Mouse (Mus musculus) thymus, postnatal 10 days (tissue): ENCODE measurements at regions not wholly inside any gene's neighbourhood (a gene's known extent, or its start where the extent isn't known, plus 50 kb on each side); places are given as distances from the start of the nearest gene placed in this dataset.
"Not testable (repeated sequence)": the region's sequence is repeated elsewhere in the genome, so short reads cannot be mapped to it uniquely, and the experiment has no call there.

ENCODE experiments used
- DNase-seq, 2 experiments: peaks; one replicate each; pipeline ENCODE4 v3.0.0; 2021; ENCODE audit warnings: low spot score in 2 of 2

DNA sequence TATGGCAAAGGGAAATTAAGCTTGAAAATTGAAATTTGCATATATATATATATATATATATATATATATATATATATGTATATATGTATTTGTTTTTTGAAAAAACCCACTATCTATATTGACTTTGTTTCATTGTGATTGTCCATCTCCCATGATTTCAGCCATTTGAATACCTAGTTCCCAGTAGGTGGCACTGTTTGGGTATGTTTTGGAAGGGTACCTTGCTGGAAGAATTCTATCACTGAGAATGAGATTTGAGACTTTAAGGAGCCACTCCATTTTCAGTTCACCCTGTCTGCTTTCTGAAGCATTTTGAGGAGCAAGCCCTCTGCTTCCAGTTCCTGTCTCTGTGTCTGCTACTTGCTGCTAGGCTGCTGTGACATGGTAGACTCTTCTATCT, 72.8 kb upstream of the Ugt8a start:
- DNase-seq = peak; percentile 12 to 56

DNA sequence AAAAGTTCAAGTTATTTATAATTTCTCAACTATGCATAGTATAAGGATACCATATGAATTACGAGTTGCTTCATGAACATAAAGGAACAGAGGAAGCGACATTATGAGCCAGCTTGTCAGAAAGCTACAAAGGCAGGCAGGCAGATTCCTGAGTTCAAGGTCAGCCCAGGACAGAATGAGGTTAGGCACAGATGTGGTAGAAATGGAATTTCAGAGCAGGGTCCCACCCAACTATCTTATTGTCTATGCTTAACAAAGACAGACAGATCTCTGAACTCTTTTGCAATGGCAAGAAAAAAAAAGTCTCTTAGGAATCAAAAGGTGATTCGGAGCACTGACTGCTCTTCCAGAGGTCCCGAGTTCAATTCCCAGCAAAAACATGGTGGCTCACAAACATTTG, 77.7 kb upstream of the Ugt8a start:
- no peak for DNase-seq

DNA sequence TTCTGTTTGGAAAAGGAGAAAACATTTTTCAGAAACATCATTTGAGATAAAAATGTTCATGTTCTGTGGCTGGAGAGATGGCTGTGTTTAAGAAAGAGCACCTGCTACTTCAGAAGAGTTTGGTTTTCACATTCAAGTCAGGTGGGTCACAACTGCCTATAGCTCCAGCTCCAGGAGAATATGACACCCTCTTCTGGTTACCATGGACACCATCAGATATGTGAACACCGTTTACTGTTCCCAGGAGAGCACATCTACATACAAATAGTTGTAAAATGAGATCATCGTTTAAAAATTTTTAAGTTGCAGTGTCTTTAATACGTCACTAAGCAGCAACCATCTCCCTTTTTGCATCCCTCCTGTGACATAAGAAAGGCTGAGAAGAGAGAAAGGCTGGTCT, 105.9 kb upstream of the Ugt8a start:
- peak; percentile 47 to 49 for DNase-seq

DNA sequence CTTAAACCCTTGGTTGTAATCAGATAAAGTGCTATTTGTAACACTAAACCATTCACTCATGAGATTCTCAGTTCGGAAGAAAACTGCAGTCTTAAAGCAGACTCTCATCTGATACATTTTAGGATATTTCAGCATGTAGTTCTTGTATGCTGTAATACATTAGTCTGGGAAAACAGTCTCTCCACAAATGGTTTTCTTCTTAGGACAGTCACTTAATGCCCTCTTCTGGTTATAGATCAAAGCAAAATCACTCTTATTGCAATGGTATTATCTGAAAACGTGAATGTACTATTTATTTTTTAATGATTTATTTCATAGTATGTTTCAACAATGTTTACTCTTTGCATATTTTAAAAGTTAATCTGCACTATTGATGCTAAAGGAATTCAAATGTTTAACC, 106.4 kb upstream of the Ugt8a start:
- no peak for DNase-seq

DNA sequence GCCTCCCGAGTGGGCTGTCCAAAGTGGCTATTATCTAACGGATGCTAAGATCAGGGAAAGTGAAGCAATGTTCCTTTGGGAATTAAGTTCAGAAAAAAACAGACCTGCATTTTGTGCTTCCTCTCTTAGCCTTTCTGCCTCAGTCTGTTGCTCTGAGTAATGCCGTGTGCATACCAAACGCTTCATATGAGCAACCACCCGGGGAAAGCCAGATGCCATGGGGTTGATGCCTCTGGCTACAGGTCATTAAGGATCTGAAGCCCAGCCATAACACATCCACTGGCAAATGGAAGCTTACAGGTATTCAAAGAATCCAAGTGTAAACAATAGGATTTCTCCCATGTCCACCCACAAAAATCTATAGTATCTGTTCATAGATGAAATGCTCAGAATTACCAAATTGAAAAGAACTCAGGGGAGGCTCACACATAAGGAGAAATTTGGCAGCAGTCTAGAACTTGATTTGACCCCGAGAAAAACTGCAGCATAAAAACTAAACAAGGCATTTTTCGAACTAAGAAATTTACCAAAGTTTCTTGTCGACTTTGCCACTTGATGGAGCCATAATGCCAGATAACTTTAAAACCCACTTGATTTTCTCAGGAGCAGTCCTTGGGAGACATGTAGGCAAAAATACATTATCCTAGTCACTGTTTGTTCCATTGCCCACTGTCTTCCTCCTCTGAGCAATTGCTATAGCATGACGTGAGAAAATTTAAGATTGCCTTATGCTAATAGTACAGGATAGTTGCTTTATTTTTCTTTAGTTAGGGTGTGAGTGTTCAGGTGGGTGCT, 107.8 kb upstream of the Ugt8a start:
- DNase-seq = no peak

DNA sequence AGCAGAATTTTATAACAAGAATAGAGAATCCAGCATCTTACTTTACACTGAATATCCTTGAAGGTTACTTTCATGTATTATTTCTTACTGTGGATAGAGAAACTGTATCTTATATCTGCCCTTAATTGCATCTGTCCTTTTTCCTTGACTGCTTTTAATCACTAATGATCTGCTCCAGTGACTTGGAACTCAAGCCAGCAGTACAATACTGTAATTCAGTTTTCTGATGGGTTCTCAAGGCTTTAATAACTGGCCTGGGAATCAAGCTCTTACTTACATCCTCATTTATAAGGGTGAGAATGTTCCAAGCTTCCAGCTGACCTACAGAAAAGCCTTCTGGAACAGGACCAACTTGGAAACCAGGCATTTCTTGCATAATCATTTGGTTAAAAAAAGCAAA, 120.2 kb upstream of the Ugt8a start:
- no peak for DNase-seq

DNA sequence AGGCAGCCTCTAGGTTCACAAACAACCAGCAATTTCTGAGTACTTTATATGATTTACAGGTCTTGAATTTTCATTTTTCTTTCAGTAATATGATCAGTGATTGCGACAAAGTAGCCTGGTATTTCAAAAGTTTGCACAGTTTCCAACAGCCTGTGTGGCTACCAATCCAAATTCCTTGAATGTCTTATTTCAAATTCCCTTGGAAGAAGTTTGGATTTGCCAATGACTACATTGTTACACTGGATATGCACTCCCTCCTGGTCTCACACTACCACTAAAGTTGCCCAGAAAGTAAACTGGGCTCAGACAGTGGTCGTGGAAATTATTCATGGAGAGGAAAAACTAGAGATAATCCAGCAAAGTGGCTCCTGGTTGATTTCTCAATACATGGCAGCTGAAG, 166.7 kb upstream of the Ugt8a start:
- DNase-seq = no peak

DNA sequence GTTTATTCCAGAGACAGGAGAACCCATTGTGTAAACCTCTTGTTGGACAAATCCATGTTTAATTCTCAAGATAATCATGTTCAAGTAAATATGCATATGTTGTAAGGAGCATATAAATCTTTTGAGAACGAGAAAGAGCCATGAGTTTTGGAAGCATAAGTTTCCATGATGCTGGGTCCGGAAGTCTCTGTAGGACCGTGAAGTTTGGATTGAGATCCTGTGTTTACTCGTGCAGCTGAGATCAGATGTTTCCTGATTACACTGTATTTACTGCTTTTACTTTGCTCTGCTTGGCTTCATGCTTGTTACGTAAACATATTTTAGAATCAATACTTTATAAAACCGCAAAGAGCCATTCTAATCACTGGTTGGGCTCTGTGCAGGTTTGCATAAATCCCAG, 171.0 kb upstream of the Ugt8a start:
- DNase-seq = no peak

DNA sequence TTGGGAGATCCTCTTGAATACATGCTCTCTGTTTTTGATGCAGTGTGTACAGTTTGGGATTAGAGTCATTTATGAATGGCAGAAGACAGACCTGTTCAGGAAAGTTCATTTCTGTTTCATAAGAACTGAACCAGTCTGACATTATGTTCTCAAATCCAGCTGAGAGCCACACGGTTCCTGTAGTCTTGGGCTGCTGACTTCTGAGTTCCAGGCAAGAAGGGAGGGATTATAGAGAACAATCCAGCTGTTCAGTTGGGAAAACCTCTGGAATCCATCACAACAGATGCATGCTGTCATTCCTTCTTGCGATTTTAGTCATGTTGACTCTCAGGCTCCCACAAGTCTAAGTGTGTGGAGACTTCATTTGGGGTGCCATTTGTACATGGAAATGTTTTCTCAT, 179.4 kb upstream of the Ugt8a start:
- no peak for DNase-seq

DNA sequence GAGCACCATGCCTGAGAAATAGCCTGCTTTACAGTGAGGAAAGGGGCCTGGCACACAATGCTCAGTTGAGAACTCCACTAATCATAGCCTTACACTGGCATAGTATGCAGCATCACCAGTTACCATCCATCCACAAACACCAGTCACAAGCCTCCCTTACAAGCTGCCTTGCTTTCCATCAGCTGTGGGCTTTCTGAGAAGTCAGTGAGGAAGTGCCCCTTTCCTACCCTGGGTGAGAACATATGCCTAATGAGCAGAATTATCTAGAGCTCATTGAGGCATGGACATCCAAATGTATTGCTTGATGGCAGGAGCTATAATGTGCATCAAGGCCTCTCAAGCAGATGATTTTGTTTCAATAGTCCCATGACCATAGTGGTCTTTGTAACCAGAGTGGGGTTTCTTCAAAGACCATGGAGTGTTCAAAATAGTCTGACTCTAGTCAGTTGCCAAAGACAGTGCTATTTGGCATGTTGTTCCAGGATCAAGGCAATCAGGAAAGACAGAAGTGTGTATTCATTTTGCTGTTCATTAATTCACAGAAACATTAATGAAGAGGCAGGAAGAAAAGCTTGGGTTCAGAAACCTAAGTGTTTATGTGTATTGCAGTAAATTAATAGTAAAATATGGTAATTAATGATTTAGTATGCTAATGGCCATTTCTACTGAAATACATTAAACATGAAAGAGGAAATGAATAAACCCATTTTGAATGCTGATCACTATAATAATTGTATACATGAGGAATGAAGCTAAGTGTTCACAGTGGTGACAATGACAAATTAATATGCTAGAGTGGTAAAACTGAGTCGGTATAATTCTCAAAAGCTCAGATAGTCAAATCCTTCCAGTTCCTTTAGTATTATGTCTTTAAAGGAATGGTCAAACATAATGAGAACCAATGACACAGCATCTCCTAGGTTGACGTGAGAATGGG, 184.2 kb upstream of the Ugt8a start:
- DNase-seq = no peak

DNA sequence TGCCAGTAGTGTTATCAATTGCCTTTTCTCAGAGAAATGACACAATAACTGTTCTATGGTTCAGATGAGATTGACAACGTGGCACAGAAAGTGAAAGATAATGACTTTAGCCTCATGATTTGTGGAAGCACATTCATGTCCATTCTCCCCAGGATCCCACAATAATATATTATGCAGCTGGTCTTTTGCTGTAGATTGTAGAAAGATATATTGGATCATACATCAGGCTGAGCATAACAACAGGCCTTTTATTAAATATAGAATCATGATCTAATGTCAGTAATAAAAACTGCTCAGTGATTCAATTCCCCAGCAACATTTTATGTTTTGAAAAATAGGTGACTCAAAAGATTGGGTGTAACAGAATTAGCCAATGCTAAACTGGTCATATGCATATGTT, 196.9 kb upstream of the Arsj start:
- no peak for DNase-seq

DNA sequence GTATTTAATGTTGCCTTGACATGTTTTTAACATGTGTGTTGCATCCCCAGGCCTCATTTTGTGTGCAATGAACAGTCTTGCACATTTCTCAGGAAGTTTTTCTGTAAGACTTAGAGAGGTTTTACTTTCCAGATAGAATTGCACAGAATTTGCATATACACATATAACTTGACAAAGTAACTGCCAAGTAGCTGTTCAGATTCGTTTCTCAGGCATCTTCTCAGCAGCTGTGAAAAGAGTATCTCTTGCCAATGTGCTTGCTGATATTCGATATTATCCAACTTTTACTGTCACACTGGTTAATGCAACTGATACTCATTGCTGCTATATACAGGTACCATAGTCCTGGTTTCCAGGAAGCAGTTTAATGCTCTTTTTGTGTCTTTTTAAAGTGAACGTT, 154.5 kb upstream of the Arsj start:
- DNase-seq = no peak

DNA sequence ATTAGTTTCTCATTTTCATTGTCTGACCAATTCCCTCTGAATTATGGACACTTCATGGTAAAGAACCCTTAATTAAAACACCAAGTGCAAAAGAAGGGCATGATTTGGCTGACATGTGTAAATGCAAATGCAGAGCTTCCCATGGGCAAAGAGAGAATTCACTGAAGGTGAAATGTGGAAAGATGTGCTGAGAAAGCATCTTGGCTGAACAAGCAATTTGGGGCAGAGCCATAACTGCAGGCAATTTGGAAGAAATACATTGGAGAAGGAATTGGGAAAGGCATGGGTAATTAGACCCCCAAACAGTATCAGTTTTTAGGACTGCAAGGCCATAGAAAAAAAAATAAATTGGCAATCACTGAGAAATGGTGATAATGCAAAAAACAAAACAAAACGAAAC, 153.3 kb upstream of the Arsj start:
- DNase-seq = no peak

DNA sequence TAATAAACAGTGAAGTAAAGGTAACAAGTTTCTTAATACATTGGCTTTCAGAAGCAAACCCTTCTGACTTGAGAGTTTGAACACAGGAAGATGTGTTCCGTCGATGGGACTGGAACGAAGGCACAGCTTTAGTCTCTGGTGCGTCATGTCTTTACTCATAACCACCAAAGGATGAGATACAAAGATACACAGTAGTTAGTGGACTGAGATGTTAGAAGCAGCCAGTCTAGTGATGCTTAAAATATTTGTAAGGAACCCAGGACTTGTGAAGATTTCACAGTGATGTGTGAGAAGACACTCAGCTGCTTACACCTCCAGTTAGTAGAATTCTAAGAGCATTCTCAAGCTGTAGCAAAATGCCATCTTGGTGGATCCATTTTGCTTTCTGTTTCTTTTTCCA, 135.9 kb upstream of the Arsj start:
- no peak for DNase-seq

DNA sequence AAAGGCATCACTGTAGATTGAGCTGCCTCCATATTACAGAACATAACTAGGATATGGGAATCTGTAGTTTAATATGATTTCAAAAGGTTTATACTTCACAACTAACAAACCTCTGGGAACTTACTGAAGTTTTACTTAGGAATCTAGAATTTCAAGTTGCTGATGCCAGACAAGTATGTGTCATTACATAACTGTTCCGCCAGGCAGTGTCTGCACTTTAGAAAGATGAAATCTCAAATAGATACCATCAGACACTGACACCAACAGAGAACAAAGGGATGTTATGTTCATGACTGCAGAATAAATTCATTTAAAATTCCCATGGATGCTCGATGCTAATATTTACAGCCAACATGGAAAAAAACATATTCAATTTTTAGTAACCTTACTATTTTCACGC, 117.7 kb upstream of the Arsj start:
- DNase-seq = no peak

DNA sequence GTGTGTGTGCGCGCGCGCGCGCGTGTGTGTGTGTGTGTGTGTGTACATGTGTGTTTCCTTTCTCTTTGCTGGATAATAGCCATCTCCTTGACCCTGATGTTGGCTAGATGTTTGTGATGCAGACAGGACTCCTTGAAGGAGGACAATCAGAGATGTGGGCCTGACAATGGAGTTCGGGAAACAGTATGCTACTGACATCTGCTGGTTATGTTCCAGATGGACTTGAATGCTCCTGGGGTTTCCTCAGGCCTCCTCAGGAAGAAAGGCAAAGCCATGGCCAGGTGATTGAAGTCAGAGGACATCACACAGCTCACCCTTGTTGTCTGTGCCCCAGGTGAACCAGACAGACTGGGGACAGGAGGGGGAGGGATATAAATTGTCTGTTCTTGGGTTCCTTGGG, 102.2 kb upstream of the Arsj start:
- no peak for DNase-seq

DNA sequence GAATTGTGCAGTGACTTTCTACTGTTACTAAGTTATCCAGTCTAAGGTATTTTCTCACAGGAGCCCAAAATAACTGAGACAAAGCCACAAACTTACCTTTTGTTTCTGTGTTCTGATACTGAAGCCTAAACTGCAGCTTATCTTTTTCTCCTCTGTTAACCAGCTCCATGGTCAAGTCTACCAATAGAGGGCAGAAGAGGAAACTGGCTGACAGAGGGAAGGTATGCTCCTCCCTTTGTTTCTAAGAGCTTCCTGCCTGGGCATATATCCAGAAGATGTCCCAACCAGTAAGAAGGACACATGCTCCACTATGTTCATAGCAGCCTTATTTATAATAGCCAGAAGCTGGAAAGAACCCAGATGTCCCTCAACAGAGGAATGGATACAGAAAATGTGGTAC, 91.5 kb upstream of the Arsj start:
- not testable (repeated sequence) for DNase-seq

DNA sequence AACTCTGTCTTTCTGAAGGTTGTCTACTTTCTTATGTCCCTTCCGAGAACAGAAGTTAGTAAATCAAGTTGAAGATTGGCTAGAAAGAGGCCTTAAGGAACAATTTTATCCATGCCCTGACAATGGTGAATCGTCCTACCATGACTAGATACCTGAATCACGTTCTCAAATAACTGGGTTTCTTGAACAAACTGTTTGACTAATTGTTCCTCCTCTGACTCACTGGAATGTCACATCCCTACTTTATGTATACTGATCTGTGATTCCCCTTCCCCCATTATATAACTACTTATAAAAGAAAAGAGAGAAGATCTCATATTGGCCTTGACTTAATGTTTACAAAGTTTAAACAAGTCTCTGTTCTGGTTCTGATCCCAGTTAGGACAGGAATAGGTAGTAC, 89.9 kb upstream of the Arsj start:
- DNase-seq = no peak

DNA sequence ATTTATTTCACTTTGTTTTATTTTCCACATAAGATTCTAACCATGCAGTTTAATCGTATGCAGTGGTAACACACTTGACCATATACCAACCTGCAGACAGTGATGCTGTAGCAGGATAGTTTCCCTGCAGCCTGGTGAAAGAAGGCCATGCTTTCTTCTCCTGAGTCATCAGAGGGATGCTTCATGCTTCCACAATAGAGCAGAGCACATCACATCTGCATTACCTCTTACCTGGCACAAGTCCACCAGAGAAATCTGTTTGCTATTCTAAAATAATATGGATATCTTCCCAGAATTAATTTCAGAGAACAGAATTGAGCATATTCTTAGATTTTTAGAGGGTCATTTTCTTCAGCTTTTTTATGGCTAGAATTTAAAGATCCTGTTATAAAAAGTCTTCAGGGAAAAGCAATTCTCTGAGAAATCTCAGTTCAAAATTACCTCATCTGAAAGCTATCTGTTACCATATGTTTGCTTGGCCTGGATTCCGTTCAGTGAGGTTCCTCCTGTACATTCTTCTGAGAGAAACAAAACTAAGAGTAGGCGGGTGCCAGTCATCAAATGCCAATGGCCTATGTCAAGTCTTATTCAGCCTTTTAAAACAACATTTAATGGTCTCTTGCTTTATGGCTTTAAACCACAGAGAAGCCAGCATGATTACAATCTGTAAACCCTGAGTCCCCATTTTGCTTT, 87.3 kb upstream of the Arsj start:
- DNase-seq = no peak

DNA sequence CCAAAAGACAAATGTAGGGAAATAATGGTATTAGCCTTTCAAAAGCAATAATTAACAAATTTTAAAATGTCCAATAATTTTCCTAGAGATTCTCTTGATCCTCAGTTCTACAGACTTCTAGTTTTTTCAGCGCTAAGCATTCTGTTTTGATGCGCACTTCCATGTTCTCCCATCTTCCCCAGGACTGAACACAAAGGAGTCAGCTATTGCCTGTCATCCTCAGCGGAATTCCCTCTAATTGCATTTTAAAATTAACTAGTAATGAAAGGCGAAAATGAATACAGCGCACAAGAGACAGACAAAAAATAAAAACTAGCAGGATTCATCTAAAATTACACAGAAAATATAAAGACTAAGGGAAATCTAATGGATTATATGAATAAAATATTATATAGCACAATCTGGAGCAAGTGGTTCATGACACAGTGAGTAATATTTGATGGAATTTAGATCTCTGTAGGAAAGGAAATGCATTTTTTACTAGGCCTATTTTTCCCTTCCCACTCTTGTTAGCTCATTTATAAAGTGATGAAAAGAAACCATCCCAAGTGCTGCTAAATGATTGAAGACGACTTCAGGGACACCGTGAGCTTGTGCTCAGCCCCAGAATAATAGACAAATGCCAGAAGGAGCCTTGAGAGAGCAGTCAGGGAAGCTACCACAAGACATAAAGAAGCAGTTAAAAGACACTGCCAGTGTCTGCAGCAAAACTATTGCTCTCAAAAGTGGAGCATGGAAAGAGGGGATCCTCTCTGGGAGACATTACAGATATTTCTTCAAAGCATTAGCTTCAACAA, 79.0 kb upstream of the Arsj start:
- no peak for DNase-seq

DNA sequence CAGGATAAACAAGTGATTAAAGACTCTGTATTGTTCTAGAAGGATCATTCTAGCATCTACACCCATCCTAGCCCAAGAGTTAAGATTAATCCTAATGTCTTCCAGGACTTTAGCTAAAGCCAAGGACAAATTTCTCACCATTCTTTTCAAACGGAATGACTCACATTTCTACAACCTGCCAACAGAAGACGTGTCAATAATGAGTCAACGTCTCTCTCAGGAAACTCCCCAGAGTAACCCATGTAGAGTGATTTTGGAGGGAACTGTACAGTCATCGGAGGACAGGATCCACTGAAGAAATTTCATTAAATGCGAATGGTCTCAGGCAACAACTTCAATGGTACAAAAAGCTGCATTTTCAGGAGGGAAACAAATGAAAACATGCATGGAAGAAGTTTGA, 71.2 kb upstream of the Arsj start:
- no peak for DNase-seq

DNA sequence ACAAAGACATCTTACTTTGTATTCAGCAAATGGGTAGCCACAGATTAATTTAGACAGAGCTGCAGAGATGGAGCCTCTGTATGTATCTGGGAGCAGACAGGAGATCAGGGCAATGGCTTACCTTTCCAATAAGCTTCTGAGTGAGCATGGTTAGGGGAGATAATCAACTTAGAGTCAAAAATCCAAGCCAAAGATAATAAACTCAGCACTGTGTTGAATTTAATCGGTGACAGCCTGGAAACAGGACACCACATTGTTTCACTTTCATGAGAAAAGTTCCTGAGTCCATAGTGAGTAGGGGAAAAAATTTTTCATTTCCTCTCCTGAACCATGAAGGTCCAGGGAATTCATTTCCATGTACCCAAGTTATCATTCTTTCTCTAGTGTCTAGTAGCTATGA, 70.7 kb upstream of the Arsj start:
- no peak for DNase-seq
